Mouse (Mus musculus) stomach, postnatal 0 days (tissue): ENCODE measurements at regions not wholly inside any gene's neighbourhood (a gene's known extent, or its start where the extent isn't known, plus 50 kb on each side); places are given as distances from the start of the nearest gene placed in this dataset.

Experiments used
- ATAC-seq: fragments of 200-750 bp; cut with Nextera tagmentation; 2 replicates; pipeline ENCODE4 v1.8.0; 2017; ENCODE audit not compliant: low FRiP score, low TSS enrichment
- DNase-seq: peaks from one replicate; pipeline ENCODE4 v3.0.0-alpha.2; 2016; ENCODE audit warnings: low spot score
- H3K27ac ChIP-seq: fragments of 300-500 bp; sonication (generic); replicated peaks from 2 replicates; pipeline ENCODE4 v1.5.1; 2014; ENCODE audit warnings: mild to moderate bottlenecking, control low read depth
- H3K27me3 ChIP-seq: fragments of 300-500 bp; sonication (generic); 2 replicates; pipeline ENCODE4 v1.6.1; 2014; ENCODE audit warnings: low read length; ENCODE audit not compliant: control insufficient read depth, insufficient read depth
- H3K36me3 ChIP-seq: fragments of 300-500 bp; sonication (generic); 2 replicates; pipeline ENCODE4 v1.6.1; 2014; ENCODE audit warnings: low read length, mixed read lengths; ENCODE audit not compliant: control insufficient read depth, insufficient read depth
- H3K4me1 ChIP-seq: fragments of 300-500 bp; sonication (generic); replicated peaks from 2 replicates; pipeline ENCODE4 v1.6.1; 2014; ENCODE audit warnings: antibody characterized with exemption; ENCODE audit not compliant: control insufficient read depth, insufficient read depth
- H3K4me2 ChIP-seq: fragments of 300-500 bp; sonication (generic); replicated peaks from 2 replicates; pipeline ENCODE4 v1.6.1; 2014; ENCODE audit warnings: low read depth, mild to moderate bottlenecking, control low read depth, moderate library complexity
- H3K4me3 ChIP-seq: fragments of 300-500 bp; sonication (generic); 2 replicates; pipeline ENCODE4 v1.5.1; 2014; ENCODE audit warnings: low read depth, low read length, control low read depth
- H3K9ac ChIP-seq: fragments of 300-500 bp; sonication (generic); 2 replicates; pipeline ENCODE4 v1.6.1; 2014; ENCODE audit warnings: mild to moderate bottlenecking, low read length, control low read depth, mixed read lengths
- H3K9me3 ChIP-seq: fragments of 300-500 bp; sonication (generic); 2 replicates; pipeline ENCODE4 v1.6.1; 2016; ENCODE audit warnings: low read length; ENCODE audit not compliant: control insufficient read depth
- CTCF ChIP-seq: IDR thresholded peaks from 2 replicates; pipeline ENCODE4 v1.5.1; 2016; ENCODE audit warnings: antibody characterized with exemption, low read depth, mild to moderate bottlenecking, moderate library complexity
- EP300 ChIP-seq: optimal IDR thresholded peaks from 2 replicates; pipeline ENCODE3; 2016; ENCODE audit warnings: antibody characterized with exemption
- WGBS: fragments of 180-500 bp; shearing (Covaris S2); extraction: QIAGEN DNeasy Blood & Tissue Kit; methylation state at CpG from one replicate; pipeline ENCODE4 v1.1.7; 2014; 5-methylcytosine and 5-hydroxymethylcytosine counted together

GRCm38 (mm10) chr13:55954346-55954745, 118.4 kb upstream of the Pitx1 start:
- no peak for DNase-seq
- ATAC-seq: no peak
- H3K4me2 ChIP-seq: no peak overlapping the region
- H3K9me3 ChIP-seq: no peaks in the 10 kb centered on the region
- H3K27me3 ChIP-seq: no peaks in the 10 kb centered on the region
- WGBS: 56% methylated on average over 6 of the region's 6 CpGs
- 0 out of 2 replicates have a peak, but pooled peaks cover 2% of the 10 kb centered on the region for H3K4me1 ChIP-seq
- TF ChIP-seq CTCF: no peak
- no peak for TF ChIP-seq EP300
- no peak overlapping the region for H3K27ac ChIP-seq
- H3K9ac ChIP-seq: no peak overlapping the region
- H3K36me3 ChIP-seq: no peaks in the 10 kb centered on the region
- no peak overlapping the region for H3K4me3 ChIP-seq

- Histone ChIP-seq H3K4me1 (0 out of 2 replicates have a peak, but pooled peaks cover 2% of the 10 kb centered on the region), H3K4me2 (no peak overlapping the region), H3K4me3 (no peak overlapping the region), H3K36me3 (no peaks in the 10 kb centered on the region), H3K9ac (no peak overlapping the region), H3K27ac (0 out of 2 replicates have a peak overlapping the region, but pooled peaks have one; percentile 18), H3K9me3 (no peaks in the 10 kb centered on the region), H3K27me3 (no peaks in the 10 kb centered on the region)
- 78% methylated on average over 2 of the region's 2 CpGs for WGBS
- ATAC-seq: peak; percentile 38; the same call in 1 of the 2 replicates
- DNase-seq: no peak
- no peak for TF ChIP-seq EP300
- no peak for TF ChIP-seq CTCF
Measured at GRCm38 (mm10) chr13:55953426-55953825, 117.4 kb upstream of the Pitx1 start.

GRCm38 (mm10) chr13:55950773-55951172, 114.8 kb upstream of the Pitx1 start:
- DNase-seq: no peak
- WGBS: 65% methylated on average over 6 of the region's 6 CpGs

DNA sequence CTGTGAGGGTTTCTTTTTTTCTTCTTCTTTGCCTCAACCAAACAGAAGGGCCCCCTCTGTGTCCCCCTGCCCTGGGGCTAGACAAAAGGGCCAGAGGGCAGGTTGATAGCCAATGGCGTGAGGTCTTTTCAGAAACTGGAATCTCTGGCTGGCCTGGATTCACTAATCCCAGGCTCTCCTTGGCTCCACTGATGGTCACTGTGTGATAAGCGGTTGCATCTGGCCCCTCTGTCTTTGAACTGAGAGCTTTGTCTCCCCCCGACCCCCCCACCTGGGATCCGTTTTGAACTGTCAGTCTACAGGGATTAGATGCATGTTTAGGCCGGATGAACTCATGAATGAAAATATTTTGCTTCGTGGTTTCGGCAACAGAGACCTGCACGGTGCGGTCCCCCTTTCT, 112.6 kb upstream of the Pitx1 start:
- Histone ChIP-seq H3K4me1 (no peaks in the 10 kb centered on the region), H3K36me3 (no peaks in the 10 kb centered on the region), H3K27ac (0 out of 2 replicates have a peak overlapping the region, but pooled peaks have one; percentile 20), H3K9me3 (no peaks in the 10 kb centered on the region), H3K27me3 (no peaks in the 10 kb centered on the region), H3K4me2 (no peak overlapping the region), H3K9ac (no peak overlapping the region), H3K4me3 (no peak overlapping the region)
- DNase-seq (no peak), ATAC-seq (no peak)
- TF ChIP-seq CTCF (no peak), EP300 (no peak)
- 56% methylated on average over 9 of the region's 9 CpGs for WGBS

More at GRCm38 (mm10) chr13:55950773-55951172, 114.8 kb upstream of the Pitx1 start:
- Histone ChIP-seq H3K9me3 (no peaks in the 10 kb centered on the region), H3K4me3 (no peak overlapping the region), H3K27ac (no peak overlapping the region), H3K27me3 (no peaks in the 10 kb centered on the region), H3K4me2 (no peak overlapping the region), H3K4me1 (no peaks in the 10 kb centered on the region), H3K36me3 (no peaks in the 10 kb centered on the region), H3K9ac (no peak overlapping the region)
- TF ChIP-seq EP300: no peak
- TF ChIP-seq CTCF: no peak
- ATAC-seq: no peak

GRCm38 (mm10) chr13:55948144-55948543, 112.2 kb upstream of the Pitx1 start:
- no peak for ATAC-seq

GRCm38 (mm10) chr13:55937417-55937816, 101.4 kb upstream of the Pitx1 start:
- TF ChIP-seq EP300: no peak
- no peak for TF ChIP-seq CTCF
- no peak overlapping the region for H3K4me3 ChIP-seq
- H3K9me3 ChIP-seq: no peaks in the 10 kb centered on the region
- H3K27me3 ChIP-seq: no peaks in the 10 kb centered on the region
- H3K9ac ChIP-seq: no peak overlapping the region
- H3K36me3 ChIP-seq: no peaks in the 10 kb centered on the region
- no peak overlapping the region for H3K4me2 ChIP-seq
- 64% methylated on average over 9 of the region's 9 CpGs for WGBS
- H3K27ac ChIP-seq: peak overlapping the region; percentile 81
- DNase-seq (no peak), ATAC-seq (peak; percentile 64)
- no peaks in the 10 kb centered on the region for H3K4me1 ChIP-seq

More at GRCm38 (mm10) chr13:55948144-55948543, 112.2 kb upstream of the Pitx1 start:
- 55% methylated on average over 2 of the region's 2 CpGs for WGBS
- no peaks in the 10 kb centered on the region for H3K27me3 ChIP-seq
- no peak overlapping the region for H3K9ac ChIP-seq
- TF ChIP-seq EP300 (no peak), CTCF (no peak)
- no peaks in the 10 kb centered on the region for H3K9me3 ChIP-seq
- H3K4me3 ChIP-seq: no peak overlapping the region
- H3K36me3 ChIP-seq: no peaks in the 10 kb centered on the region
- no peak for DNase-seq
- no peaks in the 10 kb centered on the region for H3K4me1 ChIP-seq
- H3K27ac ChIP-seq: 0 out of 2 replicates have a peak overlapping the region, but pooled peaks have one; percentile 20
- H3K4me2 ChIP-seq: no peak overlapping the region
